Mouse (Mus musculus): Measurements from ENCODE around the gene Ect2. TPM values are rescaled to one million over a fixed set of nuclear protein-coding genes. Genes with fewer than 3 reads are reported as not detected.

Gene Ect2
- polyA plus RNA-seq, 1 experiment from 2014 or later, result 78.9 TPM

- H3K4me3 ChIP-seq (ENCODE audit: low read depth, low read length), result peak overlapping the region; percentile 69
- H3K4me1 ChIP-seq (ENCODE audit: control insufficient read depth, insufficient read depth, low read length), result peaks cover 7% of the 10 kb centered on the region
- WGBS, result under 1% methylated on average over 31 of the region's 31 CpGs
- H3K36me3 ChIP-seq (ENCODE audit: control insufficient read depth, insufficient read depth, low read length), result peaks cover 3% of the 10 kb centered on the region; the same call in 1 of the 2 replicates
- peak; percentile 73 for ATAC-seq (ENCODE audit: insufficient number of reproducible peaks, low FRiP score, low TSS enrichment, low read depth)
- H3K9ac ChIP-seq (ENCODE audit: low read length), result peak overlapping the region; percentile 69
- H3K9me3 ChIP-seq (ENCODE audit: control insufficient read depth, low read length), result no peaks in the 10 kb centered on the region
- no peaks in the 10 kb centered on the region for H3K27me3 ChIP-seq (ENCODE audit: control insufficient read depth, insufficient read depth, low read length)
- peak; percentile 52 for DNase-seq (ENCODE audit: low spot score)
- H3K27ac ChIP-seq (replicated peaks; ENCODE audit: low read depth, low read length), result peak overlapping the region; percentile 87
- peak overlapping the region; percentile 57 for H3K4me2 ChIP-seq (ENCODE audit: low read depth, severe bottlenecking)
These were observed 447 bp downstream of the Ect2 start for GRCm38 (mm10) chr3:27153191-27153671.

GRCm38 (mm10) chr3:27145733-27146132, 7.9 kb downstream of the Ect2 start:
- Histone ChIP-seq H3K27ac (replicated peaks; ENCODE audit: low read depth, low read length) (no peak overlapping the region), H3K4me2 (ENCODE audit: low read depth, severe bottlenecking) (no peak overlapping the region), H3K9me3 (ENCODE audit: control insufficient read depth, low read length) (no peaks in the 10 kb centered on the region), H3K27me3 (ENCODE audit: control insufficient read depth, insufficient read depth, low read length) (no peaks in the 10 kb centered on the region), H3K9ac (ENCODE audit: low read length) (no peak overlapping the region), H3K4me1 (ENCODE audit: control insufficient read depth, insufficient read depth, low read length) (no peaks in the 10 kb centered on the region), H3K36me3 (ENCODE audit: control insufficient read depth, insufficient read depth, low read length) (peaks cover 15% of the 10 kb centered on the region; the same call in 1 of the 2 replicates), H3K4me3 (ENCODE audit: low read depth, low read length) (no peak overlapping the region)
- no peak for DNase-seq (ENCODE audit: low spot score)
- 94% methylated on average over 7 of the region's 7 CpGs for WGBS
- ATAC-seq (ENCODE audit: insufficient number of reproducible peaks, low FRiP score, low TSS enrichment, low read depth), result no peak

DNA sequence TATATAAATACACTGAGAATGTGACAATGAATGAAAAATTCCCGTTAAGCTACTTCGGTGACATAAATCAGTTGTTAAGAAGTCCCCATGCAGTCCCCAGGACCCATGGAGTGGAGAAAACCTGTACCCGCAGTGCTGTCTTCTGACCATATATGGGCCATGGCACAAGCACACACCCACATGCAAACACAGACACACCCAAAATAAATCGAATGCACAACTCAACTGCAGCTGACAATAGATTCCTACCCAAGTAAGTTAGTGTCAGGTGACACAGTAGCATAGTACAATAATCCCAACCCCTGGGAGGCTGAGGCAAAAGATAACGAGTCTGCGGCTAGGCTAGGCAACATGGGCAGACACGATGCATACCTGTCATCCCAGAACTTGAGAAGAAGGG, 10.1 kb downstream of the Ect2 start:
- peaks cover 12% of the 10 kb centered on the region; the same call in 1 of the 2 replicates for H3K36me3 ChIP-seq (ENCODE audit: control insufficient read depth, insufficient read depth, low read length)
- WGBS, result 92% methylated on average over 7 of the region's 7 CpGs
- no peak for DNase-seq (ENCODE audit: low spot score)

DNA sequence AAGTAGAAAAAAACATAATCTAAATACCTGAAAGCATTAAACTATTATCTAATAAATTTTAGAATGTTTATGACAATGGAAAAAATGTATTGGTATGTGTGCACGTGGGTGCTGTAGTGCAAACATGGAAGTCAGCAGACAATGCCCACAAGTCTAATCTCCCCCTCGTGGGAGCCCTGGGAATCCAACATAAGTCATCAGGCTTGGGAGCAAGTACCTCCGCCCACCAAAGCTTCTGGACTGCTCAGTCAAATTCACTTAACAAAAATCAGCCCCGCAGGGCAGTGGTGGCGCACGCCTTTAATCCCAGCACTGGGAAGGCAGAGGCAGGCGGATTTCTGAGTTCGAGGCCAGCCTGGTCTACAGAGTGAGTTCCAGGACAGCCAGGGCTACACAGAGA, 13.6 kb downstream of the Ect2 start:
- no peak overlapping the region for H3K4me2 ChIP-seq (ENCODE audit: low read depth, severe bottlenecking)
- DNase-seq (ENCODE audit: low spot score) (no peak), ATAC-seq (ENCODE audit: insufficient number of reproducible peaks, low FRiP score, low TSS enrichment, low read depth) (no peak)
- H3K27ac ChIP-seq (replicated peaks; ENCODE audit: low read depth, low read length), result no peak overlapping the region
- no peaks in the 10 kb centered on the region for H3K4me1 ChIP-seq (ENCODE audit: control insufficient read depth, insufficient read depth, low read length)
- peaks cover 19% of the 10 kb centered on the region for H3K36me3 ChIP-seq (ENCODE audit: control insufficient read depth, insufficient read depth, low read length)
- H3K9me3 ChIP-seq (ENCODE audit: control insufficient read depth, low read length), result no peaks in the 10 kb centered on the region
- H3K9ac ChIP-seq (ENCODE audit: low read length), result no peak overlapping the region
- no peaks in the 10 kb centered on the region for H3K27me3 ChIP-seq (ENCODE audit: control insufficient read depth, insufficient read depth, low read length)
- no peak overlapping the region for H3K4me3 ChIP-seq (ENCODE audit: low read depth, low read length)
- WGBS, result 91% methylated on average over 8 of the region's 8 CpGs

More for the DNA sequence above, 10.1 kb downstream of the Ect2 start:
- Histone ChIP-seq H3K4me1 (ENCODE audit: control insufficient read depth, insufficient read depth, low read length) (no peaks in the 10 kb centered on the region), H3K9ac (ENCODE audit: low read length) (no peak overlapping the region), H3K9me3 (ENCODE audit: control insufficient read depth, low read length) (no peaks in the 10 kb centered on the region), H3K4me3 (ENCODE audit: low read depth, low read length) (no peak overlapping the region), H3K27me3 (ENCODE audit: control insufficient read depth, insufficient read depth, low read length) (no peaks in the 10 kb centered on the region), H3K27ac (replicated peaks; ENCODE audit: low read depth, low read length) (no peak overlapping the region), H3K4me2 (ENCODE audit: low read depth, severe bottlenecking) (no peak overlapping the region)
- ATAC-seq (ENCODE audit: insufficient number of reproducible peaks, low FRiP score, low TSS enrichment, low read depth), result no peak

GRCm38 (mm10) chr3:27121864-27122450, 31.7 kb downstream of the Ect2 start:
- Histone ChIP-seq H3K27me3 (ENCODE audit: control insufficient read depth, insufficient read depth, low read length) (no peaks in the 10 kb centered on the region), H3K4me1 (ENCODE audit: control insufficient read depth, insufficient read depth, low read length) (no peaks in the 10 kb centered on the region), H3K9ac (ENCODE audit: low read length) (no peak overlapping the region), H3K27ac (replicated peaks; ENCODE audit: low read depth, low read length) (no peak overlapping the region), H3K9me3 (ENCODE audit: control insufficient read depth, low read length) (no peaks in the 10 kb centered on the region), H3K4me3 (ENCODE audit: low read depth, low read length) (no peak overlapping the region), H3K4me2 (ENCODE audit: low read depth, severe bottlenecking) (no peak overlapping the region), H3K36me3 (ENCODE audit: control insufficient read depth, insufficient read depth, low read length) (peaks cover 17% of the 10 kb centered on the region)
- no peak for ATAC-seq (ENCODE audit: insufficient number of reproducible peaks, low FRiP score, low TSS enrichment, low read depth)
- 94% methylated on average over 9 of the region's 9 CpGs for whole genome bisulfite sequencing
- no peak for DNase-seq (ENCODE audit: low spot score)

DNA sequence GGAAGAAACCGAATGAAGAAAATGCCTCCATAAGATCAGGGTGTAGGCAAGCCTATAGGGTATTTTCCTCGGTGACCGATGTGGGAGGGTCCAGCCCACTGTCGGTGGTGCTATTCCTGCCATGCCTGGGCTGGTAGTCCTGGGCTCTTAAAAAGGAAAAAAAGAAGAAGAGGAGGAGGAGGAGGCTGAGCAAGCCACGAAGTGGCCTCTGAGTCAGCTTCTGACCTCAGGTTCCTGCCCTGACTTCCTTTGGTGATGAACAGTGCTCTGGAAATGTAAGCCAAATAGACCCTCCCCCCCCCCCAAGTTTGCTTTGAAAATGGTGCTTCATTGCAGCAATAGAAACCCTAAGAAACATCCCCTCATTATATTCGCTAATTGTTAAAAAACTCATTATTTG, 32.7 kb downstream of the Ect2 start:
- no peaks in the 10 kb centered on the region for H3K9me3 ChIP-seq (ENCODE audit: control insufficient read depth, low read length)
- no peaks in the 10 kb centered on the region for H3K4me1 ChIP-seq (ENCODE audit: control insufficient read depth, insufficient read depth, low read length)
- H3K36me3 ChIP-seq (ENCODE audit: control insufficient read depth, insufficient read depth, low read length), result peaks cover 15% of the 10 kb centered on the region
- ATAC-seq (ENCODE audit: insufficient number of reproducible peaks, low FRiP score, low TSS enrichment, low read depth) (no peak), DNase-seq (ENCODE audit: low spot score) (no peak)
- H3K27ac ChIP-seq (replicated peaks; ENCODE audit: low read depth, low read length), result no peak overlapping the region
- no peak overlapping the region for H3K4me2 ChIP-seq (ENCODE audit: low read depth, severe bottlenecking)
- WGBS, result 84% methylated on average over 6 of the region's 6 CpGs
- no peaks in the 10 kb centered on the region for H3K27me3 ChIP-seq (ENCODE audit: control insufficient read depth, insufficient read depth, low read length)
- H3K4me3 ChIP-seq (ENCODE audit: low read depth, low read length), result no peak overlapping the region
- H3K9ac ChIP-seq (ENCODE audit: low read length), result no peak overlapping the region

- 94% methylated on average over 4 of the region's 4 CpGs for WGBS
- ATAC-seq (ENCODE audit: insufficient number of reproducible peaks, low FRiP score, low TSS enrichment, low read depth), result no peak
- no peak overlapping the region for H3K9ac ChIP-seq (ENCODE audit: low read length)
- H3K4me2 ChIP-seq (ENCODE audit: low read depth, severe bottlenecking), result no peak overlapping the region
- H3K4me3 ChIP-seq (ENCODE audit: low read depth, low read length), result no peak overlapping the region
- no peaks in the 10 kb centered on the region for H3K27me3 ChIP-seq (ENCODE audit: control insufficient read depth, insufficient read depth, low read length)
- H3K36me3 ChIP-seq (ENCODE audit: control insufficient read depth, insufficient read depth, low read length), result peaks cover 17% of the 10 kb centered on the region
- no peaks in the 10 kb centered on the region for H3K4me1 ChIP-seq (ENCODE audit: control insufficient read depth, insufficient read depth, low read length)
- DNase-seq (ENCODE audit: low spot score), result no peak
- H3K9me3 ChIP-seq (ENCODE audit: control insufficient read depth, low read length), result no peaks in the 10 kb centered on the region
- H3K27ac ChIP-seq (replicated peaks; ENCODE audit: low read depth, low read length), result no peak overlapping the region
These were observed 35.5 kb downstream of the Ect2 start for GRCm38 (mm10) chr3:27118227-27118626.

DNA sequence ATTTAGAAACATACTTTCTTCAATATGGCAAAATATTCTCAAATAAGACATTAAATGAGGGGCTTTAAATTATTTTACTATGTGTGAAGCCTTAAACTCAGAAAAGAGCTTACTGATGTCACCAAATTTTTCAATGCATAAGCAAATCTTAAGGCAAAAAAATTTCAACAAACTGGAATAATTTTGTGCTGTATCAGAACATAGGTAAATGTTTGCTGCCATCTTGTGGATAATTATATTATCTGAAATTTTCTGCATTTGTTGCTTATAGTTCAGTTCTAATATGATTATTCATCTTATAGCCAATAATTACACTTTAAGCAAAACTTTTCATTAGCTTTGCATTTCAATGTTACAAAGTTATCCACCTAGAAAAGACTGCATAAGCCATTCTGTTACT, 42.8 kb downstream of the Ect2 start:
- no peak overlapping the region for H3K27ac ChIP-seq (replicated peaks; ENCODE audit: low read depth, low read length)
- no peak for ATAC-seq (ENCODE audit: insufficient number of reproducible peaks, low FRiP score, low TSS enrichment, low read depth)
- no peak overlapping the region for H3K9ac ChIP-seq (ENCODE audit: low read length)
- no peaks in the 10 kb centered on the region for H3K4me1 ChIP-seq (ENCODE audit: control insufficient read depth, insufficient read depth, low read length)
- no peak overlapping the region for H3K4me3 ChIP-seq (ENCODE audit: low read depth, low read length)
- H3K36me3 ChIP-seq (ENCODE audit: control insufficient read depth, insufficient read depth, low read length), result peaks cover 11% of the 10 kb centered on the region
- H3K9me3 ChIP-seq (ENCODE audit: control insufficient read depth, low read length), result no peaks in the 10 kb centered on the region
- DNase-seq (ENCODE audit: low spot score), result no peak
- no peak overlapping the region for H3K4me2 ChIP-seq (ENCODE audit: low read depth, severe bottlenecking)
- H3K27me3 ChIP-seq (ENCODE audit: control insufficient read depth, insufficient read depth, low read length), result no peaks in the 10 kb centered on the region

DNA sequence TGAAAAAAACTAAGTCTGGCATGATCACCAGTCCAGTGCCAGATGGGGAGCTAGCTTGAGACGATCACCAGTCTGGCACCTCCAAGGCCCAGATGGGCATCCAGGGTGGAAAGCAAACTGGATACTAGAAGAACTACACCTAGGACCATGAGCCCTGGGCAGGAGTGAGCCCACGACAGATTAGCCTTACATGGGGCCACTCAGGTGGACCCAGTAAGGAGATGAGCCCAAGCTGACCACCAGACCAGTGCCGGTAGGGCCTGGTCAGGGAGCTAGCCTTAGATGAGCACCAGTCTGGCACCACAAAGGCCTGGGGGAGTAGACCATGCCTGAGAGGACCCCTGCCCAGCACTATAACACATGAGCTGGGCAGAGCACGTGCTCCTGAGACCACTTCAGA, 44.6 kb downstream of the Ect2 start:
- H3K4me2 ChIP-seq (ENCODE audit: low read depth, severe bottlenecking), result no peak overlapping the region
- no peak for ATAC-seq (ENCODE audit: insufficient number of reproducible peaks, low FRiP score, low TSS enrichment, low read depth)
- peaks cover 9% of the 10 kb centered on the region; the same call in 1 of the 2 replicates for H3K36me3 ChIP-seq (ENCODE audit: control insufficient read depth, insufficient read depth, low read length)
- H3K27ac ChIP-seq (replicated peaks; ENCODE audit: low read depth, low read length), result no peak overlapping the region
- whole genome bisulfite sequencing, result 88% methylated on average over 4 of the region's 4 CpGs
- no peak overlapping the region for H3K9ac ChIP-seq (ENCODE audit: low read length)
- H3K4me3 ChIP-seq (ENCODE audit: low read depth, low read length), result no peak overlapping the region
- H3K27me3 ChIP-seq (ENCODE audit: control insufficient read depth, insufficient read depth, low read length), result no peaks in the 10 kb centered on the region
- H3K4me1 ChIP-seq (ENCODE audit: control insufficient read depth, insufficient read depth, low read length), result no peaks in the 10 kb centered on the region
- DNase-seq (ENCODE audit: low spot score), result no peak
- no peaks in the 10 kb centered on the region for H3K9me3 ChIP-seq (ENCODE audit: control insufficient read depth, low read length)

Data from limb, embryonic 11.5 days (tissue).